Mouse (Mus musculus): Measurements from ENCODE around the gene Dglucy.

GRCm38 (mm10) chr12:100757427-100757826 is 21.4 kb upstream of the Dglucy start:
- TF ChIP-seq CTCF (IDR thresholded peaks at IDR 0.05; ENCODE audit: control insufficient read depth, insufficient read depth, low read length) (no peak), POLR2A (IDR thresholded peaks at IDR 0.05; ENCODE audit: borderline replicate concordance, control insufficient read depth, low read depth, low read length) (no peak)

Measured in bone marrow, adult 2 months (tissue).